Mouse (Mus musculus) gonadal fat pad, adult 2 months (tissue): ENCODE data around the gene Zfp579. TPM values are rescaled to one million over a fixed set of nuclear protein-coding genes. Genes with fewer than 3 reads are reported as not detected.
"Not testable (repeated sequence)": the region's sequence is repeated elsewhere in the genome, so short reads cannot be mapped to it uniquely, and the experiment has no call there.

Experiments used
- DNase-seq: peaks from one replicate; pipeline ENCODE4 v3.0.0-alpha.2; 2012; ENCODE audit warnings: low read depth
- polyA plus RNA-seq: library from polyadenylated mRNA; depleted of rRNA; stranded (reverse); fragments of >200 nt; gene quantifications from 2 replicates; pipeline ENCODE4 v1.2.3, GENCODE M21; 2012

Gene Zfp579
- polyA plus RNA-seq, 1 experiment: 37.0 TPM

GRCm38 (mm10) chr7:5015118-5016001 lies 19.4 kb upstream of the Zfp579 start, which contains the start of gene Gm44973:
TSS of gene Gm44973 (plus strand) at chr7:5015496.
- no peak for DNase-seq

- DNase-seq: no peak
Observed at GRCm38 (mm10) chr7:5014251-5015117, 18.5 kb upstream of the Zfp579 start, which contains the start of the genes Zfp524 and Fiz1. TSS of gene Zfp524 (plus strand) at chr7:5014415. TSS of gene Fiz1 (minus strand) at chr7:5014697.

GRCm38 (mm10) chr7:5012681-5013513 lies 16.9 kb upstream of the Zfp579 start:
- DNase-seq: no peak

GRCm38 (mm10) chr7:5008229-5008628 lies 12.3 kb upstream of the Zfp579 start:
- DNase-seq: no peak

GRCm38 (mm10) chr7:5002876-5003275 lies 6.9 kb upstream of the Zfp579 start:
- DNase-seq: not testable (repeated sequence)

- DNase-seq: no peak
Observed at GRCm38 (mm10) chr7:4999876-5000275, 3.9 kb upstream of the Zfp579 start.

GRCm38 (mm10) chr7:4996934-4997333 lies 976 bp upstream of the Zfp579 start:
- DNase-seq: no peak

GRCm38 (mm10) chr7:4995268-4996002 lies 523 bp downstream of the Zfp579 start:
- DNase-seq: no peak

- no peak for DNase-seq
Observed at GRCm38 (mm10) chr7:4993999-4994788, 1.8 kb downstream of the Zfp579 start.

- DNase-seq: no peak
Observed at GRCm38 (mm10) chr7:4993347-4993998, 2.5 kb downstream of the Zfp579 start.

- no peak for DNase-seq
Observed at GRCm38 (mm10) chr7:4988250-4988649, 7.7 kb downstream of the Zfp579 start.

GRCm38 (mm10) chr7:4976832-4977231 lies 19.1 kb downstream of the Zfp579 start:
- DNase-seq: no peak

- no peak for DNase-seq
Observed at GRCm38 (mm10) chr7:4975455-4975854, 20.5 kb downstream of the Zfp579 start.

- no peak for DNase-seq
Observed at GRCm38 (mm10) chr7:4972321-4973047, 23.5 kb downstream of the Zfp579 start.

- no peak for DNase-seq
Observed at GRCm38 (mm10) chr7:4971710-4972109, 24.2 kb downstream of the Zfp579 start.

- no peak for DNase-seq
Observed at GRCm38 (mm10) chr7:4971068-4971467, 24.9 kb downstream of the Zfp579 start, which contains the start of gene Sbk3. TSS of gene Sbk3 (minus strand) at chr7:4971168.

GRCm38 (mm10) chr7:4964988-4965387 lies 31.0 kb downstream of the Zfp579 start:
- no peak for DNase-seq

GRCm38 (mm10) chr7:4964272-4964671 lies 31.7 kb downstream of the Zfp579 start, which contains the start of gene Sbk2:
TSS of gene Sbk2 (minus strand) at chr7:4964406.
- DNase-seq: no peak

- DNase-seq: no peak
Observed at GRCm38 (mm10) chr7:4963527-4963926, 32.4 kb downstream of the Zfp579 start.
